Mouse (Mus musculus) heart, adult 18-20 months (tissue): ENCODE data around the gene Slc2a9. TPM values are rescaled to one million over a fixed set of nuclear protein-coding genes. Genes with fewer than 3 reads are reported as not detected.

ENCODE experiments used
- total RNA-seq, 2 experiments: library from RNA; stranded (reverse); gene quantifications; 2 replicates each; pipeline ENCODE4 v1.2.3; 2021

The Slc2a9 gene
- total RNA-seq, 2 experiments from 2014 or later, result 1.6 to 2.0 TPM

Other genes starting within 250 kb of the Slc2a9 start
- gene Tmem128, start 243.0 kb downstream of the Slc2a9 start, total RNA-seq, result 10 to 100 TPM; 12.9 to 13.4 TPM
- 1 to 10 TPM in 1 of 2 experiments, under 1 TPM in 1; 0.32 to 5.2 TPM for gene Otop1, start 227.2 kb downstream of the Slc2a9 start, total RNA-seq
- gene Drd5, start 183.8 kb downstream of the Slc2a9 start, total RNA-seq, result not detected
- gene Wdr1, start 60.1 kb upstream of the Slc2a9 start, total RNA-seq, result 100 to 1,000 TPM; 122 to 133 TPM
- 1 to 10 TPM; 4.0 to 4.3 TPM for gene Zfp518b, start 181.7 kb upstream of the Slc2a9 start, total RNA-seq